Mouse (Mus musculus) hindbrain, embryonic 14.5 days (tissue): ENCODE data around the gene Tceanc2. TPM values are rescaled to one million over a fixed set of nuclear protein-coding genes. Genes with fewer than 3 reads are reported as not detected.
"Not testable (repeated sequence)": the region's sequence is repeated elsewhere in the genome, so short reads cannot be mapped to it uniquely, and the experiment has no call there.

Source experiments
- ATAC-seq: fragments of 200-750 bp; cut with Nextera tagmentation; 2 replicates; pipeline ENCODE4 v1.8.0; 2017; ENCODE audit warnings: moderate number of reproducible peaks, mild to moderate bottlenecking, moderate TSS enrichment, moderate library complexity; ENCODE audit not compliant: low FRiP score
- DNase-seq: peaks from one replicate; pipeline ENCODE4 v3.0.0-alpha.2; 2015; ENCODE audit warnings: low spot score
- H3K27ac ChIP-seq: fragments of 300-500 bp; sonication (generic); 2 replicates; pipeline ENCODE4 v1.5.1; 2014; ENCODE audit warnings: mild to moderate bottlenecking, moderate library complexity
- H3K27me3 ChIP-seq: fragments of 300-500 bp; sonication (generic); 2 replicates; pipeline ENCODE4 v1.6.1; 2014; ENCODE audit warnings: mild to moderate bottlenecking, low read length, mixed read lengths; ENCODE audit not compliant: control insufficient read depth, insufficient read depth
- H3K36me3 ChIP-seq: fragments of 300-500 bp; sonication (generic); replicated peaks from 2 replicates; pipeline ENCODE4 v1.6.1; 2014; ENCODE audit not compliant: control insufficient read depth, insufficient read depth
- H3K4me1 ChIP-seq: fragments of 300-500 bp; sonication (generic); replicated peaks from 2 replicates; pipeline ENCODE4 v1.6.1; 2014; ENCODE audit warnings: antibody characterized with exemption, low read length, mixed read lengths; ENCODE audit not compliant: control insufficient read depth, insufficient read depth
- H3K4me2 ChIP-seq: fragments of 300-500 bp; sonication (generic); replicated peaks from 2 replicates; pipeline ENCODE4 v1.6.1; 2014; ENCODE audit warnings: mild to moderate bottlenecking, moderate library complexity
- H3K4me3 ChIP-seq: fragments of 300-500 bp; sonication (generic); replicated peaks from 2 replicates; pipeline ENCODE4 v1.5.1; 2014; ENCODE audit warnings: mild to moderate bottlenecking, low read length
- H3K9ac ChIP-seq: fragments of 300-500 bp; sonication (generic); 2 replicates; pipeline ENCODE4 v1.6.1; 2014
- H3K9me3 ChIP-seq: fragments of 300-500 bp; sonication (generic); 2 replicates; pipeline ENCODE4 v1.6.1; 2016; ENCODE audit warnings: low read length; ENCODE audit not compliant: control insufficient read depth
- WGBS: fragments of 180-500 bp; shearing (Covaris S2); extraction: QIAGEN DNeasy Blood & Tissue Kit; methylation state at CpG from one replicate; pipeline ENCODE4 v1.1.7; 2014; 5-methylcytosine and 5-hydroxymethylcytosine counted together
- polyA plus RNA-seq: library from polyadenylated mRNA; unstranded; fragments of >200 nt; fragmentation: Nextera tagmentation; extraction: Ambion mirVana; gene quantifications from 2 replicates; pipeline ENCODE4 v1.2.1, GENCODE M21; 2014

Tceanc2 gene
- polyA plus RNA-seq, 1 experiment from 2014 or later: 22.9 TPM

GRCm38 (mm10) chr4:107124376-107124775, 54.5 kb downstream of the Tceanc2 start:
- no peak overlapping the region for H3K9ac ChIP-seq

DNA sequence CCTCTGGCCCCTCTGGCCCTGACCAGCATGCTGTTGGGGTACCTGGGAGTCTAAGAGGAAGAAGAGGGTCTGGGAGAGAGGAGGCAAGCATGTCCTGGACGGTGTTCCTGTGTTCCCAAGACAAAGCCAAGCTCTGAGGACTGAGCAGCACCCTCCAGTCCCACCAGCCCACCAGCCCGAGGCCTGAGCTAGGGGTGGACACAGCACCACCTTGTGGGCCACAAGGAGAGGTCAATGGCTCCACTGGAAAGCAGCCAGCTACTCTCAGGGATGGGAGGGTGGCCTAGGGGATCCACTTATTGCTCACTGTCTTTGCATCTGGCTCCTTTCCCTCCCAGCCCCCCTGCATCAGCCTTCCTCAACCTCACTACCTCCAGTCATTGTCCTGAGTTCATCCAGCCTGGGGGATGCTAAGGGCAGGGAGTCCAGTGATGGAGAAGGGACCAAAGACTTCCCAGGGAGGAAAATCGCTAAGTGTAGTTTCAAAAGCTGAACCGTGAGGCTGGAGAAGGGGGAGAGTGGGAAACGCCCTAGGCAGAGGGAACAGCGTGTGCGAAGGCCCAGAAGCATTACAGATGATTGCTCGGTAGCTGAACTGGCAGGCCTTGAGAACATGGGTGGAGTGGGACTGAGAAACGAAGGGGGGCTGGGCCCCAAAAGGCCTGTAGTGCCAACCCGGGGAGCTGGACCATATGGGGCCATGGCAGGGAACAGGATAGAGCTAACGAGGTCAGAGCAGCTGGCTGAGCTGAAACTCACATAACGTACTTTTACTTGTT, 57.6 kb downstream of the Tceanc2 start:
- Histone ChIP-seq H3K4me1 (peaks cover 4% of the 10 kb centered on the region), H3K27ac (no peak overlapping the region), H3K9ac (no peak overlapping the region), H3K36me3 (no peaks in the 10 kb centered on the region), H3K4me2 (no peak overlapping the region), H3K4me3 (no peak overlapping the region), H3K9me3 (no peaks in the 10 kb centered on the region), H3K27me3 (no peaks in the 10 kb centered on the region)
- ATAC-seq (peak; percentile 82), DNase-seq (peak; percentile 64)
- WGBS: 40% methylated on average over 12 of the region's 12 CpGs

More at GRCm38 (mm10) chr4:107124376-107124775, 54.5 kb downstream of the Tceanc2 start:
- no peak overlapping the region for H3K4me2 ChIP-seq
- no peak for ATAC-seq
- no peaks in the 10 kb centered on the region for H3K36me3 ChIP-seq
- H3K27ac ChIP-seq: no peak overlapping the region
- H3K4me1 ChIP-seq: peaks cover 15% of the 10 kb centered on the region
- DNase-seq: no peak
- H3K4me3 ChIP-seq: no peak overlapping the region
- no peaks in the 10 kb centered on the region for H3K9me3 ChIP-seq
- WGBS: 78% methylated on average over 7 of the region's 7 CpGs
- no peaks in the 10 kb centered on the region for H3K27me3 ChIP-seq

DNA sequence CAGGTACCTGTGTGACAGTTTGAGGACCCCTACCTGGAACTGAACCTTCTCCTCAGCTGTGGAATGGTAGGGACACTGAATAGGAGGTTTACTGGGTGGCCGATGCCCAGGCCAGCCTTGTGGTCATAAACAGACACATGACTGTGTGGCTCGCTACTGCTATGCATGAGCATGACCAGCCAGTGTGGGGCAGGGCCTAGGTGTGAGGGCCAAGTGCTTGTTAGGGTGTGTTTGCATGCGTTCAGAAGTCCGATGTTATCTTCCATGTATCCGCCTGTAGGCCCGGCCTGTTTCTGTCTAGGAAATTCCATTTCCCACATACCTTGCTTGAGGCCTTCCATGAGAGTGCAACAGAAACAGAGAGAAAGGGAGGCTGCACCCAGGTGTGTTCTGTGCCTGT, 58.2 kb downstream of the Tceanc2 start:
- H3K4me3 ChIP-seq: no peak overlapping the region
- no peaks in the 10 kb centered on the region; the same call in 1 of the 2 replicates for H3K4me1 ChIP-seq
- WGBS: 93% methylated on average over 6 of the region's 6 CpGs
- no peak for DNase-seq
- H3K9me3 ChIP-seq: no peaks in the 10 kb centered on the region
- H3K27me3 ChIP-seq: no peaks in the 10 kb centered on the region
- H3K9ac ChIP-seq: no peak overlapping the region
- no peaks in the 10 kb centered on the region for H3K36me3 ChIP-seq
- ATAC-seq: no peak
- no peak overlapping the region for H3K27ac ChIP-seq
- no peak overlapping the region for H3K4me2 ChIP-seq

DNA sequence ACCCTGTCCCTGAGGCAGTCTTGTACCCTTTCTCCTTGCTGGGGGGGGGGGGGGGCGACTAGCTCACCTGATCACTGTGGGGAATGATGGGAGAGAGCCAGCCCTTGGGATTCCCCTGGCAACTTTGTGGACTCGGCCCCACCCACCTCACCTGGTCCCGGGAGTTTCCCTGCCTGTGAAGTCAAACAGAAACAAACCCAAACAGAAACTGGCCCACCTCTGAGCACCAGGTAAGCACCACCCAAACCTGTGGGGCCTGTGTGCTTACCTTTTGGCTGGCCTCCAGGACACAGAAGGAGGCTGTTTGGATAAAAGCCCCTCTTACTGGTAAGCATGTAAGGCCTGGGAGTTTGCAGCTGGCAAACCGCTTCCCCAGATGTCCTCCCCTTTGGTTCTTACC, 59.9 kb downstream of the Tceanc2 start:
- Histone ChIP-seq H3K27ac (no peak overlapping the region), H3K36me3 (no peaks in the 10 kb centered on the region), H3K27me3 (no peaks in the 10 kb centered on the region), H3K4me1 (no peaks in the 10 kb centered on the region), H3K9ac (no peak overlapping the region), H3K4me3 (no peak overlapping the region), H3K4me2 (no peak overlapping the region), H3K9me3 (no peaks in the 10 kb centered on the region)
- ATAC-seq (no peak), DNase-seq (no peak)
- WGBS: 73% methylated on average over 4 of the region's 4 CpGs

GRCm38 (mm10) chr4:107117741-107118385, 61.1 kb downstream of the Tceanc2 start:
- no peak for DNase-seq
- ATAC-seq: no peak
- WGBS: 84% methylated on average over 2 of the region's 2 CpGs

GRCm38 (mm10) chr4:107114278-107114677, 64.6 kb downstream of the Tceanc2 start:
- Histone ChIP-seq H3K4me1 (no peaks in the 10 kb centered on the region), H3K27ac (no peak overlapping the region), H3K27me3 (no peaks in the 10 kb centered on the region), H3K4me2 (no peak overlapping the region), H3K36me3 (no peaks in the 10 kb centered on the region), H3K9me3 (no peaks in the 10 kb centered on the region), H3K4me3 (no peak overlapping the region), H3K9ac (no peak overlapping the region)
- 64% methylated on average over 8 of the region's 8 CpGs for WGBS
- ATAC-seq: no peak
- no peak for DNase-seq

More at GRCm38 (mm10) chr4:107117741-107118385, 61.1 kb downstream of the Tceanc2 start:
- Histone ChIP-seq H3K4me2 (no peak overlapping the region), H3K9me3 (no peaks in the 10 kb centered on the region), H3K27me3 (no peaks in the 10 kb centered on the region), H3K4me1 (no peaks in the 10 kb centered on the region), H3K9ac (no peak overlapping the region), H3K4me3 (no peak overlapping the region), H3K36me3 (no peaks in the 10 kb centered on the region), H3K27ac (no peak overlapping the region)

DNA sequence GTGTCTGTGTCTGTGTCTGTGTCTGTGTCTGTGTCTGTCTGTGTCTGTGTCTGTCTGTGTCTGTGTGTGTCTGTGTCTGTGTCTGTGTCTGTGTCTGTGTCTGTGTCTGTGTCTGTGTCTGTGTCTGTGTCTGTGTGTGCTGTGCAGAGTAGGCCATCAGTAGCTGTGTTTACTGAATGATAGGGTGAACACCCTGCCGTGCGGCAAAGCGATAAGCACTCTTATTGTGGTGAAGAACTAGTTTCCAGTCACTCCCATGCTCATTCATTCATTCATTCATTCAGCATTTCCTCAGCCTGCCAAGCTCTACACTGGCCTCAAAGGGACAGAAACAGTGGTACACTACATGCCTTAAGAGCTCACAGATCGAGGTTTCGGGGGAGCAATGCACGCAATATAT, 69.7 kb downstream of the Tceanc2 start:
- not testable (repeated sequence) for H3K9me3 ChIP-seq, H3K9ac ChIP-seq, H3K27me3 ChIP-seq, ATAC-seq, DNase-seq, H3K36me3 ChIP-seq, H3K4me2 ChIP-seq, H3K27ac ChIP-seq, H3K4me3 ChIP-seq
- H3K4me1 ChIP-seq: peaks cover 13% of the 10 kb centered on the region
- WGBS: 94% methylated on average over 6 of the region's 6 CpGs

- peaks cover 13% of the 10 kb centered on the region for H3K4me1 ChIP-seq
- H3K27me3 ChIP-seq: no peaks in the 10 kb centered on the region
- H3K36me3 ChIP-seq: no peaks in the 10 kb centered on the region
- 23% methylated on average over 13 of the region's 13 CpGs for WGBS
- ATAC-seq: peak; percentile 56; the same call in 1 of the 2 replicates
- H3K4me2 ChIP-seq: no peak overlapping the region
- H3K9me3 ChIP-seq: no peaks in the 10 kb centered on the region
- no peak overlapping the region for H3K9ac ChIP-seq
- 0 out of 2 replicates have a peak overlapping the region, but pooled peaks have one; percentile 51 for H3K27ac ChIP-seq
- H3K4me3 ChIP-seq: no peak overlapping the region
- peak; percentile 29 for DNase-seq
Measured at GRCm38 (mm10) chr4:107108291-107108731, 70.6 kb downstream of the Tceanc2 start.

- H3K4me1 ChIP-seq: peaks cover 13% of the 10 kb centered on the region
- DNase-seq (no peak), ATAC-seq (no peak)
- no peaks in the 10 kb centered on the region for H3K27me3 ChIP-seq
- WGBS: 90% methylated on average over 16 of the region's 16 CpGs
- H3K9me3 ChIP-seq: no peaks in the 10 kb centered on the region
- no peak overlapping the region for H3K4me3 ChIP-seq
- H3K4me2 ChIP-seq: no peak overlapping the region
- no peak overlapping the region for H3K9ac ChIP-seq
- H3K27ac ChIP-seq: no peak overlapping the region
- H3K36me3 ChIP-seq: no peaks in the 10 kb centered on the region
Measured at GRCm38 (mm10) chr4:107106777-107107176, 72.1 kb downstream of the Tceanc2 start.
